Mouse (Mus musculus) ES-Bruce4 (cell line): ENCODE results near the gene Mvb12b. TPM values are rescaled to one million over a fixed set of nuclear protein-coding genes. Genes with fewer than 3 reads are reported as not detected.

Experiments
- H3K27ac ChIP-seq: 2 replicates; pipeline ENCODE4 v1.5.1; 2012; ENCODE audit warnings: low read length, inconsistent platforms; ENCODE audit not compliant: insufficient read depth
- H3K27me3 ChIP-seq: 2 replicates; pipeline ENCODE4 v1.6.1; 2012; ENCODE audit warnings: mild to moderate bottlenecking, low read length, inconsistent platforms; ENCODE audit not compliant: control insufficient read depth, poor library complexity, insufficient read depth, severe bottlenecking
- H3K36me3 ChIP-seq: 2 replicates; pipeline ENCODE4 v1.6.1; 2012; ENCODE audit warnings: inconsistent platforms, mild to moderate bottlenecking, low read length, moderate library complexity; ENCODE audit not compliant: control insufficient read depth, poor library complexity, insufficient read depth, severe bottlenecking
- H3K4me1 ChIP-seq: one replicate; pipeline ENCODE4 v1.8.1; 2011; ENCODE audit warnings: low read length; ENCODE audit not compliant: control insufficient read depth, insufficient read depth
- H3K4me3 ChIP-seq: 2 replicates; pipeline ENCODE4 v1.5.1; 2011; ENCODE audit warnings: low read depth, mild to moderate bottlenecking, low read length
- H3K9ac ChIP-seq: 2 replicates; pipeline ENCODE4 v1.6.1; 2012; ENCODE audit warnings: low read depth, mild to moderate bottlenecking, inconsistent platforms; ENCODE audit not compliant: poor library complexity, severe bottlenecking
- H3K9me3 ChIP-seq: replicated peaks from 2 replicates; pipeline ENCODE4 v1.6.1; 2012; ENCODE audit warnings: mild to moderate bottlenecking, low read length, inconsistent platforms; ENCODE audit not compliant: control insufficient read depth, poor library complexity, insufficient read depth, severe bottlenecking
- CTCF ChIP-seq: IDR thresholded peaks from one replicate; pipeline ENCODE4 v1.8.1; 2011; ENCODE audit warnings: low read depth, low read length
- EP300 ChIP-seq: IDR thresholded peaks from 2 replicates; pipeline ENCODE4 v1.6.1; 2011; ENCODE audit warnings: low read depth, low read length; ENCODE audit not compliant: insufficient read depth
- POLR2A ChIP-seq: IDR thresholded peaks from one replicate; pipeline ENCODE4 v1.8.1; 2011; ENCODE audit warnings: low read length; ENCODE audit not compliant: insufficient read depth
- polyA plus RNA-seq: library from polyadenylated mRNA; stranded (reverse); fragments of >200 nt; gene quantifications from 2 replicates; pipeline ENCODE4 v1.2.4, GENCODE M21; 2011; ENCODE audit warnings: low read depth; ENCODE audit not compliant: missing spikeins, insufficient read depth, insufficient read length

Mvb12b gene
- polyA plus RNA-seq, 1 experiment = 11.5 TPM

DNA sequence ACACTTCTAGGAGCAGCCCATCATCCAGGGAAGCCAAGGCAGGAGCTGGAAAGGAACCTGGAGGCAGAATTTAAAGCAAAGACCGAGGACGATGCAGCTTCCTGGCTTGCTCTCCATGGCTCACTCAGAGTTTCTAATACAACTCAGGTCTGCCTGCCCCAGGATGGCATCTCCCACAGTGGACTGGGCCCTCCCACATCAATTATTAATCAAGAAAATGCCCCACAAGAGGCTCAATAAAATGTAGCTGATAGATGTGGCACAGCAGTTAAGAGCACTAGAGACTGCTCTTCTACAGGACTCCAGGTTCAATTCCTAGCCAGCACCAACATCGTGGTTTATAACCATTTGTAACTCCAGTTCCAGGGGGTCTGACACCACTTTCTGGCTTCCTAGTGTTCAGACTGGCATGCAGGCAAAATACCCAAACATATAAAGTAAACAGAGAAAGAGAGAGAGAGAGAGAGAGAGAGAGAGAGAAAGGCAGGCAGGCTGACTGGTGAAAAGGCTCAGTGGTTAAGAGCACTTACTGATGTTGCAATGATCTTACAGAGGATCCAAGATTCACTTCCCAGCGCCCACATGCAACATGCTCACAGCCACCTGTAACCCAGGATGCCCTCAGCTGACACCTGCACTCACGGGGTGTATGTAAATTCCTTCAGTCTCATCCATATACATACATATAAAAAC, 18.6 kb downstream of the Mvb12b start:
- Histone ChIP-seq H3K27ac (no peak overlapping the region), H3K4me3 (no peak overlapping the region), H3K4me1 (no peaks in the 10 kb centered on the region)

DNA sequence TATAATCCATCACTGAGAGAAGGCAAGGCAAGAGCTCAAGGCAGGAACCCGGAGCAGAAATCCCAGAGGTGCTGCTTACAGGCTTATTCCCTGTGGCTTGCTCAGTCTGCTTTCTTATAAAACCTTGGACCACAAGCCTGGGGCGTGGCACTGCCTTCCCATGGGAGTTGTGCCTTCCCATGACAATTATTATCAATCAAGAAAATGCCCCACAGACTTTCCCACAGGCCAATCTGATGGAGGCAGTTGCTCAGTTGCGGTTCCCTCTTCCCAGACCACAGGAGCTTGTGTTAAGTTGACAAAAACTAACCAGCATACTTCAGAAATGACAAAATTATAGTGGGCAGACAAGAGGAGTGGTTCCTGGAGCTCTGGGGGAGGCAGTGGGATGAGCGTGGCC, 19.4 kb downstream of the Mvb12b start:
- Histone ChIP-seq H3K36me3 (no peaks in the 10 kb centered on the region), H3K9ac (no peak overlapping the region), H3K27me3 (no peaks in the 10 kb centered on the region), H3K4me1 (no peaks in the 10 kb centered on the region), H3K27ac (no peak overlapping the region), H3K9me3 (no peaks in the 10 kb centered on the region), H3K4me3 (no peak overlapping the region)
- TF ChIP-seq POLR2A = no peak
- no peak for TF ChIP-seq EP300
- TF ChIP-seq CTCF = no peak

More for the DNA sequence above, 18.6 kb downstream of the Mvb12b start:
- no peak overlapping the region for H3K9ac ChIP-seq
- no peaks in the 10 kb centered on the region for H3K36me3 ChIP-seq
- TF ChIP-seq CTCF = no peak
- no peak for TF ChIP-seq POLR2A
- no peak for TF ChIP-seq EP300
- H3K27me3 ChIP-seq = no peaks in the 10 kb centered on the region
- H3K9me3 ChIP-seq = no peaks in the 10 kb centered on the region

DNA sequence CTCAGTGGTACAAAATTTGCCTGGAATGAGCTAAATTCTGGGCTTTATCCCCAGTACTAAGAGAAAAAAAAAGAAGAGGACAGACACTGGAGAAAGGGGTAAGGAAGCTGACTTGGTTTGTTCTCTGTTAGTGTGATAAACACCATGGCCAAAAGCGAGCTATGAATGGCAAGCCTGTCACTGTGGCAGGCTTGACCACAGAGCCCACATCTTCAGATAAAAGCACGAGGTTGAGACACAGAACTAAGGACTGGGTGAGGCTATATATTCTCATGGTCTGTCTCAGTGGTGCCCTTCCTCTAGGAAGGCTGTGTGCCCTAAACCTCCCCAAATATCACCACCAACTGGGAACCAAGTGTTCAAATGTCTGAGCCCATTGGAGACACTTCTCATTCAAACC, 31.0 kb downstream of the Mvb12b start:
- no peak overlapping the region for H3K27ac ChIP-seq
- TF ChIP-seq CTCF (no peak), POLR2A (no peak), EP300 (no peak)
- H3K27me3 ChIP-seq = no peaks in the 10 kb centered on the region
- H3K9ac ChIP-seq = no peak overlapping the region
- no peaks in the 10 kb centered on the region for H3K9me3 ChIP-seq
- no peaks in the 10 kb centered on the region for H3K4me1 ChIP-seq
- no peaks in the 10 kb centered on the region for H3K36me3 ChIP-seq
- H3K4me3 ChIP-seq = no peak overlapping the region

DNA sequence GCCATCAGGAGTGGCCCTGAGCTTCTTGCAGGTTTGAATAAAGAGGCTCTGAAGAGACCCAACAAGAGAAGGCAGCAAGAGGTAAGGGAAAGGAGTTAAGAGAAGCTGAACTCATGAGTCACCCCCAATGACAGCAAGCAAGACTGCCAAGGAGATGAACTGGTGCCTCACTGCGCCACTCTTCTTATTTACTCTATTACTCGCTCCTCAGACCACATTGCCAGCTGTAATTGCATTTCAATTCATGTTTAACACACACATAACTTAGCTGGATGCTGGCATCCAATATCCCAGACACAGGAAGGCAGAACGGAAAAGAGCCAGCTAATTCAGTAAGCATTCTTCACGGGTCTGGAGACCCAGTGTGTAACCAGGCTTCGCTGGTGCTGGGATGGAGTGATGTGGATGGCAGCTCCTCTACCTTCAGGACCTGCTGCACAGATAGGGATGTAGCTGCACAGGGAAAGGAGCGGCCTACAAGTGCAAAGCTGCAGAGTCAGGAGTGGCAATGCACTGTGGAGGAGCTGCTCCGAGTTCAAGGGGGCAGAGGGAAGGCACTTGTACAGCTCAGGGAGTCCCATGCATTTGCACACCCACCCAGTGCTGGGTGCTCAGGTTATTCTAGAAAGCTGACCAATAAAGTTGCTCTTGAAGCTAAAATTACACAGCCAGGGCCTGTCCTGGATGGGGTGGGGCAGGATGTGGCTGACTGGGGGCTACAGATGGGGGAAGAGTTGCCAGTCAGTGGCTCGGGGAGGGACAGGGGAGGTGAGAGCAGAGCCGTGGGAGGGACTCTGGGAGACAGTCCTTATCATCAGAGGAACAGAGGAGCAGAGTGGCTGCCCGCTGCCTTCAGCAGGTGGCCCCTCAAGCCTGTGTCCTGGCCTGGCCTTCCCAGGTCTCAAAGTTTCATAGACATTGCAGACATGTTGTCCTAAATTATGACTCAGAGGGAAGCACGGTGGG, 34.5 kb downstream of the Mvb12b start:
- Histone ChIP-seq H3K4me1 (no peaks in the 10 kb centered on the region), H3K4me3 (no peak overlapping the region), H3K9ac (no peak overlapping the region), H3K36me3 (no peaks in the 10 kb centered on the region), H3K27me3 (no peaks in the 10 kb centered on the region), H3K9me3 (no peaks in the 10 kb centered on the region), H3K27ac (no peak overlapping the region)
- TF ChIP-seq EP300 = no peak
- no peak for TF ChIP-seq CTCF

DNA sequence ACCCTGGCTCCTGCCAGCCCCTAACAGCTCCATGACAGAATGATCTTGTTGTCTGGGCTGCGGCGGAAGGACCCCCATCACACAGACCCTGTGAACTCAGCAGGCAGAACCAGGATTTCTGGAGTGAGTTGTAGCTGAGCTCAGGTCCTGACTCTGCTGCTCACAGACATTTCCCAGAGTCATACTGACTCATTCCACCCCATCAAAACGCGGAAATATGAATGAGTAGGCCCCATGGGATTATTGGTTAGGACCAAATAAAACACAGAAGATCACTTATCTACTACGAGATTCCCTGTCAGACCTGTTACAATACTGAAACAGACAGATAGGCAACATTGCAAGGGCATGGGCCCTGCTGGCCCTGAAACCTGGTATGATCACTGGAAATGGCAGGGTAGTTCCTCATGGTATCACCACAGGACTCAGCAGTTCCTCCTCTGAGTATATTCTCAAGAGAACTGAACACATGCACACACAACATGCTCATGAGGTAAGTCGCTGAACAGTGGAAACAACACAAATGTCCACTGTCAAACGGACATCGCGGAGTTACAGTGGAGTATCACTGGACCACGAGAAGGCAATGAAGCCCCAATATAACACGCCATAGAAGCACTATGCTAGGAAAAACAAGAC, 40.4 kb downstream of the Mvb12b start:
- no peak overlapping the region for H3K27ac ChIP-seq
- H3K4me3 ChIP-seq = no peak overlapping the region
- no peaks in the 10 kb centered on the region for H3K36me3 ChIP-seq
- no peak overlapping the region for H3K9ac ChIP-seq
- H3K4me1 ChIP-seq = no peaks in the 10 kb centered on the region
- TF ChIP-seq POLR2A = no peak
- no peak for TF ChIP-seq EP300
- no peak for TF ChIP-seq CTCF
- H3K27me3 ChIP-seq = no peaks in the 10 kb centered on the region
- no peaks in the 10 kb centered on the region for H3K9me3 ChIP-seq
